Mouse (Mus musculus) forebrain, embryonic 10.5 days (tissue): ENCODE data around the gene Arid5b. TPM values are rescaled to one million over a fixed set of nuclear protein-coding genes. Genes with fewer than 3 reads are reported as not detected.

Experiments
- DNase-seq: peaks from one replicate; pipeline ENCODE4 v3.0.0-alpha.2; 2017; ENCODE audit warnings: low spot score; ENCODE audit errors: extremely low spot score
- H3K27ac ChIP-seq: fragments of 300-500 bp; sonication (generic); 2 replicates; pipeline ENCODE4 v1.5.1; 2016; ENCODE audit warnings: mild to moderate bottlenecking
- H3K27me3 ChIP-seq: fragments of 300-500 bp; sonication (generic); 2 replicates; pipeline ENCODE4 v1.6.1; 2016; ENCODE audit warnings: mild to moderate bottlenecking; ENCODE audit not compliant: poor library complexity, severe bottlenecking
- H3K36me3 ChIP-seq: fragments of 300-500 bp; sonication (generic); replicated peaks from 2 replicates; pipeline ENCODE4 v1.6.1; 2016; ENCODE audit warnings: mild to moderate bottlenecking, moderate library complexity
- H3K4me1 ChIP-seq: fragments of 300-500 bp; sonication (generic); 2 replicates; pipeline ENCODE4 v1.6.1; 2016
- H3K4me3 ChIP-seq: fragments of 300-500 bp; sonication (generic); 2 replicates; pipeline ENCODE4 v1.5.1; 2016; ENCODE audit warnings: mild to moderate bottlenecking, moderate library complexity
- H3K9me3 ChIP-seq: fragments of 300-500 bp; sonication (generic); 2 replicates; pipeline ENCODE4 v1.6.1; 2016; ENCODE audit warnings: mild to moderate bottlenecking, moderate library complexity
- WGBS: fragments of 180-500 bp; shearing (Covaris S2); methylation state at CpG from one replicate; pipeline ENCODE4 v1.1.7; 2016; 5-methylcytosine and 5-hydroxymethylcytosine counted together
- polyA plus RNA-seq: library from polyadenylated mRNA; unstranded; fragments of >200 nt; fragmentation: Nextera tagmentation; extraction: Ambion mirVana; gene quantifications from 2 replicates; pipeline ENCODE4 v1.2.1, GENCODE M21; 2016

The Arid5b gene
- polyA plus RNA-seq, 1 experiment from 2014 or later = 10.5 TPM

GRCm38 (mm10) chr10:68218678-68219077, 59.9 kb downstream of the Arid5b start:
- DNase-seq = no peak
- H3K4me1 ChIP-seq = no peaks in the 10 kb centered on the region

GRCm38 (mm10) chr10:68214809-68215468, 63.6 kb downstream of the Arid5b start:
- Histone ChIP-seq H3K9me3 (peaks cover 16% of the 10 kb centered on the region), H3K27me3 (no peaks in the 10 kb centered on the region), H3K36me3 (peaks cover 27% of the 10 kb centered on the region), H3K27ac (no peak overlapping the region), H3K4me3 (no peak overlapping the region), H3K4me1 (peaks cover 15% of the 10 kb centered on the region)
- 97% methylated on average over 9 of the region's 9 CpGs for WGBS
- DNase-seq = no peak

More at GRCm38 (mm10) chr10:68218678-68219077, 59.9 kb downstream of the Arid5b start:
- peaks cover 16% of the 10 kb centered on the region for H3K9me3 ChIP-seq
- WGBS = 94% methylated on average over 4 of the region's 4 CpGs
- no peak overlapping the region for H3K27ac ChIP-seq
- no peaks in the 10 kb centered on the region for H3K27me3 ChIP-seq
- peaks cover 32% of the 10 kb centered on the region for H3K36me3 ChIP-seq
- H3K4me3 ChIP-seq = no peak overlapping the region

GRCm38 (mm10) chr10:68212061-68212915, 66.3 kb downstream of the Arid5b start:
- Histone ChIP-seq H3K4me1 (peaks cover 25% of the 10 kb centered on the region), H3K36me3 (peaks cover 16% of the 10 kb centered on the region), H3K27me3 (no peaks in the 10 kb centered on the region), H3K27ac (no peak overlapping the region), H3K4me3 (no peak overlapping the region), H3K9me3 (peaks cover 14% of the 10 kb centered on the region)
- DNase-seq = no peak
- 41% methylated on average over 10 of the region's 10 CpGs for WGBS

- Histone ChIP-seq H3K27me3 (no peaks in the 10 kb centered on the region), H3K4me1 (peaks cover 25% of the 10 kb centered on the region), H3K9me3 (peaks cover 6% of the 10 kb centered on the region), H3K36me3 (peaks cover 8% of the 10 kb centered on the region), H3K4me3 (no peak overlapping the region), H3K27ac (no peak overlapping the region)
- 68% methylated on average over 2 of the region's 2 CpGs for WGBS
- no peak for DNase-seq
Measured at GRCm38 (mm10) chr10:68211514-68211913, 67.0 kb downstream of the Arid5b start.

GRCm38 (mm10) chr10:68210025-68210642, 68.4 kb downstream of the Arid5b start:
- no peaks in the 10 kb centered on the region for H3K27me3 ChIP-seq
- H3K9me3 ChIP-seq = no peaks in the 10 kb centered on the region
- peaks cover 25% of the 10 kb centered on the region for H3K4me1 ChIP-seq
- no peak overlapping the region for H3K4me3 ChIP-seq
- DNase-seq = no peak
- WGBS = 88% methylated on average over 12 of the region's 12 CpGs
- no peaks in the 10 kb centered on the region for H3K36me3 ChIP-seq
- H3K27ac ChIP-seq = no peak overlapping the region

- Histone ChIP-seq H3K4me1 (peaks cover 25% of the 10 kb centered on the region), H3K27me3 (no peaks in the 10 kb centered on the region), H3K9me3 (no peaks in the 10 kb centered on the region), H3K27ac (no peak overlapping the region), H3K36me3 (no peaks in the 10 kb centered on the region), H3K4me3 (no peak overlapping the region)
- WGBS = 76% methylated on average over 5 of the region's 5 CpGs
- DNase-seq = no peak
Measured at GRCm38 (mm10) chr10:68208670-68209065, 69.9 kb downstream of the Arid5b start.

- H3K27ac ChIP-seq = no peak overlapping the region
- DNase-seq = no peak
- H3K9me3 ChIP-seq = no peaks in the 10 kb centered on the region
- no peaks in the 10 kb centered on the region for H3K36me3 ChIP-seq
- peaks cover 25% of the 10 kb centered on the region for H3K4me1 ChIP-seq
- no peak overlapping the region for H3K4me3 ChIP-seq
- H3K27me3 ChIP-seq = no peaks in the 10 kb centered on the region
- 85% methylated on average over 20 of the region's 20 CpGs for WGBS
Measured at GRCm38 (mm10) chr10:68207803-68208669, 70.5 kb downstream of the Arid5b start.

- no peak for DNase-seq
- H3K9me3 ChIP-seq = no peaks in the 10 kb centered on the region
- H3K4me3 ChIP-seq = no peak overlapping the region
- no peaks in the 10 kb centered on the region for H3K27me3 ChIP-seq
- H3K27ac ChIP-seq = no peak overlapping the region
- peaks cover 6% of the 10 kb centered on the region; the same call in 1 of the 2 replicates for H3K36me3 ChIP-seq
- peaks cover 10% of the 10 kb centered on the region; the same call in 1 of the 2 replicates for H3K4me1 ChIP-seq
- whole genome bisulfite sequencing = 83% methylated on average over 6 of the region's 6 CpGs
Measured at GRCm38 (mm10) chr10:68204391-68204790, 74.1 kb downstream of the Arid5b start.

- H3K4me3 ChIP-seq = no peak overlapping the region
- H3K27ac ChIP-seq = no peak overlapping the region
- peaks cover 6% of the 10 kb centered on the region; the same call in 1 of the 2 replicates for H3K36me3 ChIP-seq
- H3K9me3 ChIP-seq = no peaks in the 10 kb centered on the region
- peaks cover 10% of the 10 kb centered on the region; the same call in 1 of the 2 replicates for H3K4me1 ChIP-seq
- H3K27me3 ChIP-seq = no peaks in the 10 kb centered on the region
- WGBS = 94% methylated on average over 7 of the region's 7 CpGs
- no peak for DNase-seq
Measured at GRCm38 (mm10) chr10:68203860-68204259, 74.7 kb downstream of the Arid5b start.

- no peaks in the 10 kb centered on the region for H3K27me3 ChIP-seq
- H3K4me1 ChIP-seq = peaks cover 7% of the 10 kb centered on the region; the same call in 1 of the 2 replicates
- H3K9me3 ChIP-seq = no peaks in the 10 kb centered on the region
- 93% methylated on average over 11 of the region's 11 CpGs for WGBS
- no peak overlapping the region for H3K4me3 ChIP-seq
- no peak overlapping the region for H3K27ac ChIP-seq
- DNase-seq = no peak
- peaks cover 6% of the 10 kb centered on the region; the same call in 1 of the 2 replicates for H3K36me3 ChIP-seq
Measured at GRCm38 (mm10) chr10:68203322-68203721, 75.2 kb downstream of the Arid5b start.

- Histone ChIP-seq H3K27ac (no peak overlapping the region), H3K9me3 (no peaks in the 10 kb centered on the region), H3K4me1 (no peaks in the 10 kb centered on the region), H3K4me3 (no peak overlapping the region), H3K36me3 (peaks cover 6% of the 10 kb centered on the region; the same call in 1 of the 2 replicates), H3K27me3 (no peaks in the 10 kb centered on the region)
- no peak for DNase-seq
- WGBS = 89% methylated on average over 5 of the region's 5 CpGs
Measured at GRCm38 (mm10) chr10:68199440-68199839, 79.1 kb downstream of the Arid5b start.

GRCm38 (mm10) chr10:68196324-68196723, 82.2 kb downstream of the Arid5b start:
- peaks cover 23% of the 10 kb centered on the region for H3K4me1 ChIP-seq
- no peaks in the 10 kb centered on the region for H3K36me3 ChIP-seq
- no peak overlapping the region for H3K4me3 ChIP-seq
- H3K27ac ChIP-seq = no peak overlapping the region
- no peak for DNase-seq
- 84% methylated on average over 9 of the region's 9 CpGs for WGBS
- H3K27me3 ChIP-seq = no peaks in the 10 kb centered on the region
- H3K9me3 ChIP-seq = no peaks in the 10 kb centered on the region
